Mouse (Mus musculus): ENCODE results near the gene Hoxa5. TPM values are rescaled to one million over a fixed set of nuclear protein-coding genes. Genes with fewer than 3 reads are reported as not detected.

Gene Hoxa5
- total and polyA plus RNA-seq, 2 experiments from 2014 or later, result 81.7 to 108 TPM

DNA sequence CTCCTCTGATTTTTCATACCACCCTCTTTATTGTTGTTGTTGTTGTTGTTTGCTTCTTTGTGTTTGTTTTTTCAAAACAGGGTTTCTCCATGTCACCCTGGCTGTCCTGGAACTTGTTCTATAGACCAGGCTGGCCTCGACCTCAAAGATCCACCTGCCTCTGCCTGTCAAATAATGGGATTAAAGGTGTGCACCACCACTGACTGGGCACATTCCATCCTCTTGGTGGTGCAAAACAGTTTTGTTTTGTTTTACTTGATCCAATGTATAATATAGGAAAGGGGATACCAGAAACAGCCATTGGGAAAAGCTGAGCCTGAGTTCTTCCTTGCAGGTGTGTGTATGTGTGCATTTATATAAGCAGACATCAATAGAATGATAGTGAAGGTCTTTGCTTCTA is 17.9 kb downstream of the Hoxa5 start:
- no peak overlapping the region for H3K9ac ChIP-seq (replicated peaks; ENCODE audit: low read length)
- H3K27ac ChIP-seq, result no peak overlapping the region
- TF ChIP-seq CTCF (IDR thresholded peaks at IDR 0.05; ENCODE audit: low read depth), result no peak
- 14% methylated on average over 1 of the region's 1 CpGs for WGBS
- peaks cover 92% of the 10 kb centered on the region for H3K27me3 ChIP-seq (ENCODE audit: insufficient read depth, low read length)
- no peak overlapping the region for H3K4me3 ChIP-seq (ENCODE audit: low read length)
- ATAC-seq, result no peak
- H3K4me1 ChIP-seq (ENCODE audit: insufficient read depth, low read length), result 0 out of 2 replicates have a peak, but pooled peaks cover 4% of the 10 kb centered on the region
- H3K4me2 ChIP-seq (ENCODE audit: low read depth, low read length), result no peak overlapping the region
- no peaks in the 10 kb centered on the region for H3K36me3 ChIP-seq (ENCODE audit: insufficient read depth, low read length)
- H3K9me3 ChIP-seq (ENCODE audit: low read length), result no peaks in the 10 kb centered on the region
- DNase-seq (ENCODE audit: low spot score), result no peak

DNA sequence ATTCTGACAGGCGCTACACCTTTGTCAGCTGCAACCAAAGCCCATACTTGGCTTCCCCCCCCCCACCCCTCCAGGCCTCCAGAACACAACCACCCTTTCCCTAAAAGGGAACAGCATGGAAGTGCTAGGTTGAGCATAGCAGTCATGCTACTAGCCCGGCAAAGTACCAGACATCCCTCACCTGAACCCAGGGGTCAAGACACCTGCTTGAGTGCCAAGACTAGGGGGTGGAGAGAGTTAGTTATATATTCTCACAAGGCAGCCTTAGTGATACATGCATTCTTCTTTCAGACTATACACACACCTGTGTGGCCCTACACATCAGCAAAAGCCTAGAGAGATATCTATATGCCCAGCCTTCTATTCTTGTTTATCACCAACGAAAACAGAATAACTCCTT is 18.6 kb downstream of the Hoxa5 start:
- Histone ChIP-seq H3K4me2 (ENCODE audit: low read depth, low read length) (no peak overlapping the region), H3K4me3 (ENCODE audit: low read length) (no peak overlapping the region), H3K27ac (no peak overlapping the region; the same call in 1 of the 2 replicates), H3K4me1 (ENCODE audit: insufficient read depth, low read length) (0 out of 2 replicates have a peak, but pooled peaks cover 4% of the 10 kb centered on the region), H3K36me3 (ENCODE audit: insufficient read depth, low read length) (no peaks in the 10 kb centered on the region), H3K9me3 (ENCODE audit: low read length) (no peaks in the 10 kb centered on the region), H3K27me3 (ENCODE audit: insufficient read depth, low read length) (peaks cover 93% of the 10 kb centered on the region), H3K9ac (replicated peaks; ENCODE audit: low read length) (no peak overlapping the region)
- DNase-seq (ENCODE audit: low spot score) (no peak), ATAC-seq (no peak)
- WGBS, result 15% methylated on average over 3 of the region's 3 CpGs
- TF ChIP-seq CTCF (IDR thresholded peaks at IDR 0.05; ENCODE audit: low read depth), result no peak

GRCm38 (mm10) chr6:52185222-52185621 is 19.2 kb downstream of the Hoxa5 start:
- Histone ChIP-seq H3K4me3 (ENCODE audit: low read length) (no peak overlapping the region; the same call in 1 of the 2 replicates), H3K27me3 (ENCODE audit: insufficient read depth, low read length) (peaks cover 94% of the 10 kb centered on the region), H3K27ac (0 out of 2 replicates have a peak overlapping the region, but pooled peaks have one; percentile 45), H3K9me3 (ENCODE audit: low read length) (no peaks in the 10 kb centered on the region), H3K4me1 (ENCODE audit: insufficient read depth, low read length) (0 out of 2 replicates have a peak, but pooled peaks cover 4% of the 10 kb centered on the region), H3K36me3 (ENCODE audit: insufficient read depth, low read length) (no peaks in the 10 kb centered on the region), H3K4me2 (ENCODE audit: low read depth, low read length) (peak overlapping the region; percentile 30), H3K9ac (replicated peaks; ENCODE audit: low read length) (no peak overlapping the region)
- ATAC-seq (no peak), DNase-seq (ENCODE audit: low spot score) (no peak)
- 4% methylated on average over 19 of the region's 19 CpGs for WGBS
- TF ChIP-seq CTCF (IDR thresholded peaks at IDR 0.05; ENCODE audit: low read depth), result no peak

- peak overlapping the region; percentile 45; the same call in 1 of the 2 replicates for H3K27ac ChIP-seq
- ATAC-seq (no peak), DNase-seq (ENCODE audit: low spot score) (no peak)
- peaks cover 93% of the 10 kb centered on the region for H3K27me3 ChIP-seq (ENCODE audit: insufficient read depth, low read length)
- H3K9ac ChIP-seq (replicated peaks; ENCODE audit: low read length), result no peak overlapping the region
- no peak for TF ChIP-seq CTCF (IDR thresholded peaks at IDR 0.05; ENCODE audit: low read depth)
- 0 out of 2 replicates have a peak, but pooled peaks cover 4% of the 10 kb centered on the region for H3K4me1 ChIP-seq (ENCODE audit: insufficient read depth, low read length)
- WGBS, result 6% methylated on average over 6 of the region's 6 CpGs
- H3K4me2 ChIP-seq (ENCODE audit: low read depth, low read length), result peak overlapping the region; percentile 30; the same call in 1 of the 2 replicates
- no peaks in the 10 kb centered on the region for H3K36me3 ChIP-seq (ENCODE audit: insufficient read depth, low read length)
- no peaks in the 10 kb centered on the region for H3K9me3 ChIP-seq (ENCODE audit: low read length)
- H3K4me3 ChIP-seq (ENCODE audit: low read length), result no peak overlapping the region
Observed at GRCm38 (mm10) chr6:52184668-52185067, 19.7 kb downstream of the Hoxa5 start.

DNA sequence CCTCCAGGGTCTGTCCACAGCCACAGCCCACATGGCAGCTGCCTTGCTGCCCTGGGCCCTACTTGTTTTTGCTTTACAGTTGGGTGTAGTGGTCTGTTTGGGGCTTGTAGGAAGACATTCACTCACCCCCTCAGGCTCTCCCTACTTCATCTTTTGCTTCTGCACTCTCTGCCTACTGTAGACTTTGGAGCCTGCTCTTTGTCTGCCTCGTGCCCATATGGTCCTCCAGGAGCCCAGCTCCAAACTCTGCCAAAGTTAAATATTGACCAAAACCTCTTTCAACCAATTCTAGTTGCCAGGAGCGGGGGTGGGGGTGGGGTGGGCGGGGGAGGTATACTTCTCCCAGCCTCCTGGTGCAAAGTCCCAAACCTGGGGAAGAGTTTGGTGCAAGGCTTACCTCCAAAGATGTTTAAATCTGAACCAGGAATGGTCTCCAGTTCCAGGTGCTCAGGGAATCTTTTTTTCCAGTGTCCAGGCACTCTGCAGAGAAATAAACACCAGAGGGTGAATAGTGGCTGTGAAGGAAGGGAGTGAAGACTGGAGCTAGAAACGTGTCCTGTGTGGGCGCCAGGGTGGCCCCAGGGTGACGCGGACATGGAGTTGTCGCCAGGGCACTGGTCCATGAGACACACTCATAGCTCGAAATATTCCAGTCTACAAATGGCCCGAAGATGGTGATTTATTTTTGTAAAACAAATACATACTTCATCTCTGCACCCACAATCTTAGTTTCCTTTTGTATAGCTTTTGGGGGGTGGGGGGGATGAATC is 20.9 kb downstream of the Hoxa5 start:
- H3K4me3 ChIP-seq (ENCODE audit: low read length), result no peak overlapping the region
- 0 out of 2 replicates have a peak, but pooled peaks cover 4% of the 10 kb centered on the region for H3K4me1 ChIP-seq (ENCODE audit: insufficient read depth, low read length)
- peaks cover 97% of the 10 kb centered on the region for H3K27me3 ChIP-seq (ENCODE audit: insufficient read depth, low read length)
- WGBS, result 13% methylated on average over 10 of the region's 10 CpGs
- no peaks in the 10 kb centered on the region for H3K36me3 ChIP-seq (ENCODE audit: insufficient read depth, low read length)
- DNase-seq (ENCODE audit: low spot score) (no peak), ATAC-seq (no peak)
- no peaks in the 10 kb centered on the region for H3K9me3 ChIP-seq (ENCODE audit: low read length)
- H3K4me2 ChIP-seq (ENCODE audit: low read depth, low read length), result 0 out of 2 replicates have a peak overlapping the region, but pooled peaks have one; percentile 5
- no peak for TF ChIP-seq CTCF (IDR thresholded peaks at IDR 0.05; ENCODE audit: low read depth)
- H3K27ac ChIP-seq, result 0 out of 2 replicates have a peak overlapping the region, but pooled peaks have one; percentile 45
- H3K9ac ChIP-seq (replicated peaks; ENCODE audit: low read length), result no peak overlapping the region

GRCm38 (mm10) chr6:52182793-52183192 is 21.6 kb downstream of the Hoxa5 start:
- ATAC-seq (no peak), DNase-seq (ENCODE audit: low spot score) (no peak)
- no peak overlapping the region for H3K9ac ChIP-seq (replicated peaks; ENCODE audit: low read length)
- no peak for TF ChIP-seq CTCF (IDR thresholded peaks at IDR 0.05; ENCODE audit: low read depth)
- 19% methylated on average over 1 of the region's 1 CpGs for WGBS
- no peak overlapping the region for H3K27ac ChIP-seq
- no peak overlapping the region for H3K4me3 ChIP-seq (ENCODE audit: low read length)
- peak overlapping the region; percentile 5; the same call in 1 of the 2 replicates for H3K4me2 ChIP-seq (ENCODE audit: low read depth, low read length)
- 0 out of 2 replicates have a peak, but pooled peaks cover 4% of the 10 kb centered on the region for H3K4me1 ChIP-seq (ENCODE audit: insufficient read depth, low read length)
- no peaks in the 10 kb centered on the region for H3K9me3 ChIP-seq (ENCODE audit: low read length)
- H3K27me3 ChIP-seq (ENCODE audit: insufficient read depth, low read length), result peaks cover 90% of the 10 kb centered on the region
- no peaks in the 10 kb centered on the region for H3K36me3 ChIP-seq (ENCODE audit: insufficient read depth, low read length)
